Mouse (Mus musculus) urinary bladder, postnatal 14 days (tissue): Measurements from ENCODE around the gene Pycr1.

Experiments
- DNase-seq: peaks from one replicate; pipeline ENCODE4 v3.0.0; 2021; ENCODE audit warnings: low spot score

Pycr1 gene

GRCm38 (mm10) chr11:120626785-120627467, 16.6 kb downstream of the Pycr1 start:
- DNase-seq: no peak

GRCm38 (mm10) chr11:120625152-120625775, 18.3 kb downstream of the Pycr1 start, which contains the start of gene Sirt7:
Gene Sirt7 (minus strand): TSS chr11:120625240.
- DNase-seq: no peak

GRCm38 (mm10) chr11:120624680-120625111, 18.9 kb downstream of the Pycr1 start:
- peak; percentile 87 for DNase-seq

- peak; percentile 72 for DNase-seq
Observed at GRCm38 (mm10) chr11:120623961-120624679, 19.4 kb downstream of the Pycr1 start.

- DNase-seq: no peak
Observed at GRCm38 (mm10) chr11:120622805-120623204, 20.8 kb downstream of the Pycr1 start.

- no peak for DNase-seq
Observed at GRCm38 (mm10) chr11:120620195-120620594, 23.4 kb downstream of the Pycr1 start.

GRCm38 (mm10) chr11:120618619-120619535, 24.7 kb downstream of the Pycr1 start:
- DNase-seq: no peak

- peak; percentile 92 for DNase-seq
Observed at GRCm38 (mm10) chr11:120617519-120618112, 26.0 kb downstream of the Pycr1 start, which contains the start of gene Pcyt2. Gene Pcyt2 (minus strand): TSS chr11:120617936.

- no peak for DNase-seq
Observed at GRCm38 (mm10) chr11:120616617-120617294, 26.8 kb downstream of the Pycr1 start.

- no peak for DNase-seq
Observed at GRCm38 (mm10) chr11:120615606-120616203, 27.9 kb downstream of the Pycr1 start.

- DNase-seq: no peak
Observed at GRCm38 (mm10) chr11:120615167-120615566, 28.4 kb downstream of the Pycr1 start.

- DNase-seq: no peak
Observed at GRCm38 (mm10) chr11:120613976-120614375, 29.6 kb downstream of the Pycr1 start.

- DNase-seq: no peak
Observed at GRCm38 (mm10) chr11:120613481-120613972, 30.0 kb downstream of the Pycr1 start.

GRCm38 (mm10) chr11:120612763-120613162, 30.8 kb downstream of the Pycr1 start:
- peak; percentile 68 for DNase-seq

GRCm38 (mm10) chr11:120610477-120611046, 33.0 kb downstream of the Pycr1 start:
- DNase-seq: no peak

- no peak for DNase-seq
Observed at GRCm38 (mm10) chr11:120609250-120609649, 34.3 kb downstream of the Pycr1 start.

GRCm38 (mm10) chr11:120608241-120609034, 35.1 kb downstream of the Pycr1 start, which contains the start of gene Npb:
Gene Npb (plus strand): TSS chr11:120608477.
- DNase-seq: no peak

- no peak for DNase-seq
Observed at GRCm38 (mm10) chr11:120606764-120607163, 36.8 kb downstream of the Pycr1 start.

- DNase-seq: no peak
Observed at GRCm38 (mm10) chr11:120605667-120606066, 37.9 kb downstream of the Pycr1 start.
